Mouse (Mus musculus): ENCODE results near the gene Pdcd1lg2. TPM values are rescaled to one million over a fixed set of nuclear protein-coding genes. Genes with fewer than 3 reads are reported as not detected.

Gene Pdcd1lg2
- polyA plus RNA-seq, 1 experiment from 2014 or later: not detected

DNA sequence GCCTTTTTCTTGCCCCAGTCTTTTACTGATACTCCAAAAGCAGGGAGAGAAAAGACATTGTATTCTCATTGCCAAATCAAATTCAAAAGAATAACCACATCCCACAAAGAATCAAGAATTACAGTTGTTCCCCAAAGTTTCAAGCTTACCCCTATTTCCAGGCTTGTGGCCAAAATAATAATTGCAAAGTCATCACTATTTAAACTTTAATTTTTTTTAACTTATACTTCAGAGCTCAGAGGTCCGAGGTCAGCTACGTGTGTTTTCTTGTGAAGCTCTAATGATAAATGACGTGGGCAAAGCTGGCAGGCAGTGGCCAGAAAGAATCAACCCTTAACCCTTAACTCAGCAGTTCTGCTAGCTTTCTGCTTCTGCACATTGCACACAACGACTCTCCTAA, 67.9 kb downstream of the Pdcd1lg2 start:
- H3K27ac ChIP-seq (ENCODE audit: low read length): no peak overlapping the region
- H3K36me3 ChIP-seq (ENCODE audit: control insufficient read depth, insufficient read depth, low read length): no peaks in the 10 kb centered on the region
- H3K4me3 ChIP-seq (ENCODE audit: low read depth, low read length): no peak overlapping the region
- no peaks in the 10 kb centered on the region for H3K27me3 ChIP-seq (ENCODE audit: control insufficient read depth, insufficient read depth, low read depth, low read length)
- H3K4me1 ChIP-seq (ENCODE audit: control insufficient read depth, insufficient read depth, low read length): no peaks in the 10 kb centered on the region
- H3K9ac ChIP-seq (ENCODE audit: low read depth, low read length): no peak overlapping the region
- no peak for ATAC-seq
- no peak overlapping the region for H3K4me2 ChIP-seq (ENCODE audit: low read length)
- no peaks in the 10 kb centered on the region for H3K9me3 ChIP-seq (replicated peaks; ENCODE audit: control insufficient read depth, low read length, poor library complexity, severe bottlenecking)
- 48% methylated on average over 4 of the region's 4 CpGs for WGBS

- Histone ChIP-seq H3K4me3 (ENCODE audit: low read depth, low read length) (no peak overlapping the region), H3K36me3 (ENCODE audit: control insufficient read depth, insufficient read depth, low read length) (no peaks in the 10 kb centered on the region), H3K9ac (ENCODE audit: low read depth, low read length) (no peak overlapping the region), H3K9me3 (replicated peaks; ENCODE audit: control insufficient read depth, low read length, poor library complexity, severe bottlenecking) (no peaks in the 10 kb centered on the region), H3K27ac (ENCODE audit: low read length) (no peak overlapping the region), H3K4me2 (ENCODE audit: low read length) (no peak overlapping the region), H3K27me3 (ENCODE audit: control insufficient read depth, insufficient read depth, low read depth, low read length) (no peaks in the 10 kb centered on the region), H3K4me1 (ENCODE audit: control insufficient read depth, insufficient read depth, low read length) (no peaks in the 10 kb centered on the region)
- ATAC-seq: no peak
- WGBS: 62% methylated on average over 6 of the region's 6 CpGs
Measured at GRCm38 (mm10) chr19:29481578-29481977, 70.9 kb downstream of the Pdcd1lg2 start.

GRCm38 (mm10) chr19:29482148-29482547, 71.4 kb downstream of the Pdcd1lg2 start:
- no peak overlapping the region for H3K4me3 ChIP-seq (ENCODE audit: low read depth, low read length)
- no peaks in the 10 kb centered on the region for H3K27me3 ChIP-seq (ENCODE audit: control insufficient read depth, insufficient read depth, low read depth, low read length)
- no peaks in the 10 kb centered on the region for H3K4me1 ChIP-seq (ENCODE audit: control insufficient read depth, insufficient read depth, low read length)
- no peak for ATAC-seq
- no peaks in the 10 kb centered on the region for H3K9me3 ChIP-seq (replicated peaks; ENCODE audit: control insufficient read depth, low read length, poor library complexity, severe bottlenecking)
- H3K27ac ChIP-seq (ENCODE audit: low read length): no peak overlapping the region
- H3K4me2 ChIP-seq (ENCODE audit: low read length): no peak overlapping the region
- 67% methylated on average over 5 of the region's 5 CpGs for WGBS
- H3K36me3 ChIP-seq (ENCODE audit: control insufficient read depth, insufficient read depth, low read length): no peaks in the 10 kb centered on the region
- no peak overlapping the region for H3K9ac ChIP-seq (ENCODE audit: low read depth, low read length)

DNA sequence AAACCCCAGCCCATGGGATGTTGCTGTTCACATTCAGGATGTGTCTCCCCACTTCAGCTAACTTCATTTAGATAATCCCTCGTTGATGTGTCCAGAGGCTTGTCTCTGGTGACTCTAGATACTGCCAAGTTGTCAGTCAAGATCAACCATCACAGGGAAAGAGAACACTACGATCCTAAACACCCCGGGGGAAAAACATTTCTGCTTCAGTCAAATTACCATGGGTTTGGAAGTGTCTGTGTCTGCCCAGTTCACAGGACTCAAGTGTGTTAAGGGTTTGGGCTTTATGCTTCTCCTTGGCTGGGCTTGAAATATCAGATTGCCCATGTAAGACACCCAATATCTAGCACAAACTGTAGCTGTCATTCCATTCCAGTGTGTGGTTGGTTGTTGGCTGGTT, 71.9 kb downstream of the Pdcd1lg2 start:
- H3K4me1 ChIP-seq (ENCODE audit: control insufficient read depth, insufficient read depth, low read length): no peaks in the 10 kb centered on the region
- H3K27ac ChIP-seq (ENCODE audit: low read length): no peak overlapping the region
- H3K9ac ChIP-seq (ENCODE audit: low read depth, low read length): no peak overlapping the region
- H3K9me3 ChIP-seq (replicated peaks; ENCODE audit: control insufficient read depth, low read length, poor library complexity, severe bottlenecking): no peaks in the 10 kb centered on the region
- H3K4me3 ChIP-seq (ENCODE audit: low read depth, low read length): no peak overlapping the region
- no peaks in the 10 kb centered on the region for H3K36me3 ChIP-seq (ENCODE audit: control insufficient read depth, insufficient read depth, low read length)
- no peaks in the 10 kb centered on the region for H3K27me3 ChIP-seq (ENCODE audit: control insufficient read depth, insufficient read depth, low read depth, low read length)
- WGBS: 34% methylated on average over 3 of the region's 3 CpGs
- no peak overlapping the region for H3K4me2 ChIP-seq (ENCODE audit: low read length)
- ATAC-seq: no peak

DNA sequence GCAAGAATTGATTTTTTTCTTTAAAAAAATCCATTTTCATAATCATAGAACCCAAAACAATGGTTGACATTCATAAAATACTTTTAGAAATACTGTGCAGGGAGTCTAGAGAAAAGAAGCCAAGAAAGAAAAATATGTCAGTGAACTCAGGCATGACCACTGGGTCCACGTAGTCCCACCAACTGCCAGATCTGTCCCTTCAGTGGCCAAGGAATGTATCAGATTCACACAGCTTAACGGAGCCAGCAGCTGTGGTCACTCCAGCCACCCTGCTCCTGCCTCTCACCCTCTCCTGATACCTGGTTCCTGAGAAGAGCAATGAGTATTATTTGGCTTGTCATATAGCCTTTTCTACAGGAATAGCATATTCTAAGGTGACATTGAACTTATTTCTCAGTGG, 72.7 kb downstream of the Pdcd1lg2 start:
- no peaks in the 10 kb centered on the region for H3K4me1 ChIP-seq (ENCODE audit: control insufficient read depth, insufficient read depth, low read length)
- H3K36me3 ChIP-seq (ENCODE audit: control insufficient read depth, insufficient read depth, low read length): no peaks in the 10 kb centered on the region
- no peak overlapping the region for H3K27ac ChIP-seq (ENCODE audit: low read length)
- H3K4me2 ChIP-seq (ENCODE audit: low read length): no peak overlapping the region
- H3K9ac ChIP-seq (ENCODE audit: low read depth, low read length): no peak overlapping the region
- ATAC-seq: no peak
- WGBS: 91% methylated on average over 2 of the region's 2 CpGs
- H3K9me3 ChIP-seq (replicated peaks; ENCODE audit: control insufficient read depth, low read length, poor library complexity, severe bottlenecking): no peaks in the 10 kb centered on the region
- no peak overlapping the region for H3K4me3 ChIP-seq (ENCODE audit: low read depth, low read length)
- H3K27me3 ChIP-seq (ENCODE audit: control insufficient read depth, insufficient read depth, low read depth, low read length): no peaks in the 10 kb centered on the region

GRCm38 (mm10) chr19:29484537-29484936, 73.8 kb downstream of the Pdcd1lg2 start:
- H3K36me3 ChIP-seq (ENCODE audit: control insufficient read depth, insufficient read depth, low read length): no peaks in the 10 kb centered on the region

GRCm38 (mm10) chr19:29485257-29485948, 74.7 kb downstream of the Pdcd1lg2 start:
- Histone ChIP-seq H3K4me1 (ENCODE audit: control insufficient read depth, insufficient read depth, low read length) (no peaks in the 10 kb centered on the region), H3K36me3 (ENCODE audit: control insufficient read depth, insufficient read depth, low read length) (no peaks in the 10 kb centered on the region), H3K27ac (ENCODE audit: low read length) (no peak overlapping the region), H3K4me2 (ENCODE audit: low read length) (no peak overlapping the region), H3K4me3 (ENCODE audit: low read depth, low read length) (no peak overlapping the region), H3K9ac (ENCODE audit: low read depth, low read length) (no peak overlapping the region), H3K27me3 (ENCODE audit: control insufficient read depth, insufficient read depth, low read depth, low read length) (no peaks in the 10 kb centered on the region), H3K9me3 (replicated peaks; ENCODE audit: control insufficient read depth, low read length, poor library complexity, severe bottlenecking) (no peaks in the 10 kb centered on the region)
- no peak for ATAC-seq
- 94% methylated on average over 3 of the region's 3 CpGs for WGBS

More at GRCm38 (mm10) chr19:29484537-29484936, 73.8 kb downstream of the Pdcd1lg2 start:
- Histone ChIP-seq H3K27ac (ENCODE audit: low read length) (no peak overlapping the region), H3K27me3 (ENCODE audit: control insufficient read depth, insufficient read depth, low read depth, low read length) (no peaks in the 10 kb centered on the region), H3K9ac (ENCODE audit: low read depth, low read length) (no peak overlapping the region), H3K4me2 (ENCODE audit: low read length) (no peak overlapping the region), H3K4me1 (ENCODE audit: control insufficient read depth, insufficient read depth, low read length) (no peaks in the 10 kb centered on the region), H3K9me3 (replicated peaks; ENCODE audit: control insufficient read depth, low read length, poor library complexity, severe bottlenecking) (no peaks in the 10 kb centered on the region), H3K4me3 (ENCODE audit: low read depth, low read length) (no peak overlapping the region)
- 70% methylated on average over 2 of the region's 2 CpGs for WGBS
- ATAC-seq: no peak

DNA sequence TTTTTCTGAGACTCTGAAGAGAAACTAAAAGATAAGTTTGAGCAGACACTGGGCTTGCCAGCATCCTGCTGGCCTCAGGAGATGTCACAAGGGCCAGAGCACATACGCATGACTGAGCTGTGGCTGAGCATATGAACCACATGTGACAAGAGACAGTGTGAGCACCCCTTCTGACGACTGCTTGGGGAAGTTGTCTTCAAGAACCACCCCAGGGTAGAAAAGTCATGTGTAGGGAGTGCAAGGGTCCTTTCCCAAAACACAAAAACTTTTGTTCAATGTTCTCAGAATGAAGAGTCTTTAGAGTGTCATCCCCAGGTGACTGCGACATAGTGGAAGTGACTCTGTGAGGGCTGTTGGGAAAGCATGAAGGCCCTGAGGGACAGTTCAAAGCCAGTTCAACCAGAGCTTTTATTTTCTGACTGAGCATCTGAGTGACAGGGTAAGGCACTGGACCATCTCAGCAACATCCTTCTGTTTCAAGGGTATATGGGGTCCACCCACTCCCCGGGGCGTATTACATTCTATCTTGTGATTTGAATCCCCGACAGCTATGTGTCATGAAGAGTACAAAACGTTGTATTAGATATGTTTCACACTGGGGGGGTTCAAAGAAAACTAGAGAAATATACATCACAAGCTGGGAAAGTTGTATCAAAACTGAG, 76.0 kb downstream of the Pdcd1lg2 start:
- no peak overlapping the region for H3K4me3 ChIP-seq (ENCODE audit: low read depth, low read length)
- 83% methylated on average over 7 of the region's 7 CpGs for WGBS
- H3K9me3 ChIP-seq (replicated peaks; ENCODE audit: control insufficient read depth, low read length, poor library complexity, severe bottlenecking): no peaks in the 10 kb centered on the region
- no peak overlapping the region for H3K4me2 ChIP-seq (ENCODE audit: low read length)
- no peaks in the 10 kb centered on the region for H3K27me3 ChIP-seq (ENCODE audit: control insufficient read depth, insufficient read depth, low read depth, low read length)
- no peak overlapping the region for H3K27ac ChIP-seq (ENCODE audit: low read length)
- H3K4me1 ChIP-seq (ENCODE audit: control insufficient read depth, insufficient read depth, low read length): no peaks in the 10 kb centered on the region
- H3K36me3 ChIP-seq (ENCODE audit: control insufficient read depth, insufficient read depth, low read length): no peaks in the 10 kb centered on the region
- no peak for ATAC-seq
- no peak overlapping the region for H3K9ac ChIP-seq (ENCODE audit: low read depth, low read length)

DNA sequence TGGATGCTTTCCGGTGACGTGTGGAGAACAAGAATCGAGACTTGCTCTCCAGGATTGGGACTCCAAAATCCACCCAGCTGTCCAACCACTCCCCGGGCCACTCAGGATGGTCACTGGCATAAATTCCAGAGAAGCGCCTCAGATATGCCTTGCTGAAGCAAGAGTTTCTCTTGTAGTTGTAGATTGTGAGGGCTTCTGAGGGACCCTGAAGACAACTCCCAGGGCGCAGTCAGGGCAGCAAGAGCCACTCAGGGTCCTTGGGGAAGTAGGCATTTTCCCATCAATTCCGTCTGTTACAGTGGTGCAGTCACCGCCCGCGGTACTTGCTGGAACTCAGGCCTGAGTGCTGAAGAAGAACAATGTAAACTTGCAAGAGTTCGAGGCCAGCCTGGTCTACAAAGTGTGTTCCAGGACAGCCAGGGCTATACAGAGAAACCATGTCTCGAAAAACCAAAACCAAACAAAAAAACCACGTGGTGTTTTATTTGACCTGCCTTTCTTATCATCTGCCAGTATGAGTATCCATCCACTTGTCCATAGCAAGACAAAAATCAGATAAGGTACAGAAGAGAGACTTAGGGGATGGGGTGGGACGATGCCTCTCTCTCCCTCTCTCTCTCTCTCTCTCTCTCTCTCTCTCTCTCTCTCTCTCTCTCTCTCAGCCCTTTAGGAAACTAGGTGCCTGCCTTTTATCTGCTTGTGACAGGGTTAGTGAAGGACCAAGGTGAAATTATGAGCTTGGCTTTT, 76.8 kb downstream of the Pdcd1lg2 start:
- Histone ChIP-seq H3K4me3 (ENCODE audit: low read depth, low read length) (no peak overlapping the region), H3K9ac (ENCODE audit: low read depth, low read length) (no peak overlapping the region), H3K4me1 (ENCODE audit: control insufficient read depth, insufficient read depth, low read length) (no peaks in the 10 kb centered on the region), H3K27me3 (ENCODE audit: control insufficient read depth, insufficient read depth, low read depth, low read length) (no peaks in the 10 kb centered on the region), H3K36me3 (ENCODE audit: control insufficient read depth, insufficient read depth, low read length) (no peaks in the 10 kb centered on the region), H3K27ac (ENCODE audit: low read length) (no peak overlapping the region), H3K9me3 (replicated peaks; ENCODE audit: control insufficient read depth, low read length, poor library complexity, severe bottlenecking) (no peaks in the 10 kb centered on the region), H3K4me2 (ENCODE audit: low read length) (no peak overlapping the region)
- 89% methylated on average over 14 of the region's 14 CpGs for WGBS
- ATAC-seq: no peak
